Mouse (Mus musculus) kidney, adult 8-10 months (tissue): ENCODE results near the gene Clcn2.
"Not testable (repeated sequence)": the region's sequence is repeated elsewhere in the genome, so short reads cannot be mapped to it uniquely, and the experiment has no call there.

Experiments
- DNase-seq, 2 experiments: peaks; one replicate each; pipeline ENCODE4 v3.0.0; 2022

The Clcn2 gene

GRCm38 (mm10) chr16:20700036-20700435 is 17.5 kb downstream of the Clcn2 start:
- DNase-seq = no peak

GRCm38 (mm10) chr16:20699266-20699665 is 18.3 kb downstream of the Clcn2 start:
- no peak for DNase-seq

GRCm38 (mm10) chr16:20695622-20696323 is 21.8 kb downstream of the Clcn2 start:
- peak; percentile 74 to 80 for DNase-seq

- no peak for DNase-seq
These were observed 22.8 kb downstream of the Clcn2 start for GRCm38 (mm10) chr16:20694781-20695180.

- peak; percentile 75 to 84 for DNase-seq
These were observed 24.3 kb downstream of the Clcn2 start, which contains the start of gene Fam131a for GRCm38 (mm10) chr16:20693111-20693701. Gene Fam131a (plus strand): TSS chr16:20693241.

GRCm38 (mm10) chr16:20692241-20692965 is 25.1 kb downstream of the Clcn2 start:
- DNase-seq = no peak

- DNase-seq = no peak
These were observed 25.9 kb downstream of the Clcn2 start for GRCm38 (mm10) chr16:20691617-20692016.

- DNase-seq = no peak
These were observed 26.8 kb downstream of the Clcn2 start for GRCm38 (mm10) chr16:20690774-20691173.

- peak; percentile 83 to 90 for DNase-seq
These were observed 39.4 kb downstream of the Clcn2 start for GRCm38 (mm10) chr16:20677974-20678675.

- no peak for DNase-seq
These were observed 40.2 kb downstream of the Clcn2 start for GRCm38 (mm10) chr16:20677380-20677779.

GRCm38 (mm10) chr16:20676702-20677101 is 40.8 kb downstream of the Clcn2 start:
- DNase-seq = no peak

- no peak for DNase-seq
These were observed 42.3 kb downstream of the Clcn2 start for GRCm38 (mm10) chr16:20675213-20675612.

- DNase-seq = peak; percentile 70 to 74
These were observed 43.7 kb downstream of the Clcn2 start for GRCm38 (mm10) chr16:20673706-20674303.

GRCm38 (mm10) chr16:20672965-20673705 is 44.4 kb downstream of the Clcn2 start:
- DNase-seq = peak; percentile 35 to 41

GRCm38 (mm10) chr16:20672500-20672902 is 45.0 kb downstream of the Clcn2 start:
- peak; percentile 97 to 98 for DNase-seq

GRCm38 (mm10) chr16:20671886-20672285 is 45.7 kb downstream of the Clcn2 start:
- DNase-seq = no peak

GRCm38 (mm10) chr16:20670291-20670690 is 47.3 kb downstream of the Clcn2 start:
- no peak for DNase-seq

- not testable (repeated sequence) for DNase-seq
These were observed 49.5 kb downstream of the Clcn2 start, which contains the start of gene Eif4g1 for GRCm38 (mm10) chr16:20668013-20668412. Gene Eif4g1 (plus strand): TSS chr16:20668313.

- no peak for DNase-seq
These were observed 59.9 kb downstream of the Clcn2 start for GRCm38 (mm10) chr16:20657661-20658060.

- no peak for DNase-seq
These were observed 64.2 kb downstream of the Clcn2 start for GRCm38 (mm10) chr16:20653315-20653714.
